Mouse (Mus musculus) left cerebral cortex, adult 11 months (tissue): Measurements from ENCODE around the gene Irak4.

Experiments
- DNase-seq: peaks from one replicate; pipeline ENCODE4 v3.0.0; 2022; ENCODE audit warnings: low spot score

Irak4 gene

DNA sequence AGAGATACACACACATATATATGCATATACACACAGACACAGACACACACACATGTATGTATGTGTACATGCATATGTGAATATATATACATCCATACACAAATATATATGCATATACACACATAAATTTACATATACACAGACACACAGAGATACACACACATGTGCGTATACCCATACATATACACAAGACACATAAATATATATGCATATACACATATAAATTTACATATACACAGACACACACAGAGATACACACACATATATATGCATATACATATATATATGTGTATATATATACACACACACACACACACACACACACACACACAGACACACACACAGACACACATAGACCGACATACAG is 85.0 kb downstream of the Irak4 start:
- DNase-seq: no peak

DNA sequence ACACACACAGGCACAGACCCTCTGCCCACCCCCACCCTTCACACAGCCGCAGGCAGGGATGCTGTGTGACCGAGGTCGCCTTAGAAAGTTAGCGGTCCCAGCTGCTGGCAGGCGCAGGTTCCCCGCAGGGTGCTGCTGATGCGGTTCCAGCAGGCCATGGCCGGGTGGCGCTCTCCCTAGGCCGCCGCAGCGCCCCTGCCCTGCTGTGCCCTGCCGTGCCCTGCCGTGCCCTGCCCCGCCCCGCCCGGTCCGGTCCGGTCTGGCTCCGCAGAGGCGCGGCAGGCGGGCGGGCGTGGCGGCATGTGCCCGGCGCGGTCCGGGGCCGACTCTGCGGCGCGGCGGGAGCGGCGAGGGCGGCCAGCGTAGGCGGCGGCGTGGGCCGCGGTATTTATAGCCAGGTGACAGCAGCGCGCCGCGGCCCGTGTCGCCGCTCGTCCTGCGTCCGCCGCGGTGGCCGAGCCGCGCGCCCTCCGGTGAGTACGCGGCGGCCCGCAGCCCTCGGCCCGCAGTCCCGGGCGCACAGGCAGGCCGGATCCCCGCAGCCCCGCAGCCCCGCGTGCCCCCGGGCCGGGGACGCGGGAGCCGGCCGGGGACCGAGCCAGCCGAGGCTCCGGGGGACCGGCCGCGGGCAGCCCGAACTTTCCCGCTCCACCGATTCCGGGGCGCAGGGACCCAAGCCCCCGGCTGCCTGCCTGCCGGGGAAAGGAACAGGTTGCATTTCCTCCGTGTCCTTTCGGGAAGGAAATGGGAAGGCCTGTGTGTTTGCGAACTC is 85.6 kb downstream of the Irak4 start, which contains the start of gene Tmem117:
Tmem117 (plus strand) TSS at position 403 of the 772 bp plus-strand sequence.
- DNase-seq: no peak

DNA sequence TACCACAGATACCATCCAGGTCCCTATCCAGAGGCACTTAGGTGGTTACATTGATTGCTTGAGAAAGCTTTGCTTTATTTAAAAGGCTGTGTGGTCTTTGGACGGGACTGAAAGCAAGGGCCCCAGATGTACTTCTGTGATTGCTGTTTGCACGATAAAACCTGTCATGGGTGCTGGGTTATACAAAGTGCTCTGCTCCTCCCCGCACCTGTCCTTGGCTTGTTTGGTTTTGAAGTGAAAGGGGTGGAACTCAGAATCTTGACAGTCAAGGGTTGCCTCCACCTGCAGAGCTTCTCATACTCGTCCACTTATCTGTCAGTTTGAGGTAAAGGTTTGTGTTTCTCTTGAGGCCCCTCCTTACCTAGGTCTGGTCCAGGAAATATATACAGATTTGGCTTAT is 87.1 kb downstream of the Irak4 start:
- DNase-seq: no peak
